In the genomic region with DNA sequence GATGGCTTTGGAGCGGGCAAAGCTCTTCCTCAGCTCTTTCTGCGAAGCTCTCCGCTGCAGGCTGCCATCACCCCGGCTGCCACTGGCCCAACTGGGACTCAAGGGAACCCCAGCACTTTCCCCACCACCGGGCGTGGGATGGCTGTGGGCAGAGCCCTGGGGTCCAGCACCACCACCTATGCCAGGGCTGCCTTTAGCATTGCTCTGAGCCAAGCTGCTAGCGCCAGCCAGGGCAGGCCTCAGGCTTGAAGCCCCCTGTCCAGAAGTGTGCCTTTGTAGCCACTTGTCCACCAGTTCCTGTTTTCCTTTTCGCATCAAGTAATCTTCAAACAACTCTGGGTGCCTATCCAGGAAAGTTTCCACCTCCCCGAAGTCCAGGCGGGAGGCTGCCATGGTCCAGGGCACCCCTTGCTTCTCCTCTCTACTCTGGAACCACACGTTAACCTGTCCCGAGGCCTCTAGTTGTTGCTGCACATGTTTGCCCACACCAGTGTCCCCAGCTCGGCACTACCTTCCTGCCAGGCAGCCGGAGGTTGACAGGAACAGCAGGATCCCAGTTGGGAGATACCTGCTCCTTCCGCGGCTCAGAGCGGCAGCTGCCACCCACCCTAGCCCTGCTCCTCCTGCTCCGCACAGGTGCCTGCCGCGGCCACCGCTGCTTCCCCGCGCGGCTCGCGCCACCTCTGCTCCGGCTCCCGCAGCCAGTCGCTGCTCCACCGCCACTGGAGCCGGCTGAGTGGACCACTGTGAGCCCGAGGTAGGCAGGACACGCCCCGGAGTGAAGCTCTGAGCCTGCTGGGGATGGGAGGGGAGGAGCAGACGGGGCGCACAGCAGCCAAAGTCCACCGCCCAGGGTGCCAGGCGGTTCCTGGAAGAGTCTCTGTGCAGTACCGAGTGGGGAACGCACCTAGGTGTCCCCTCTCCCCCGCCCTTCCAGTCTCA, we compare ENCODE assay signal across 7 mouse cellular contexts. TPM values are rescaled to one million over a fixed set of nuclear protein-coding genes. Genes with fewer than 3 reads are reported as not detected.
DNase-seq lines count a peak whose midpoint lies in the region; ATAC-seq and TF ChIP-seq lines count a peak whose summit lies in the region.

A gene (minus strand): TSS at position 560 of the 942 bp plus-strand sequence.

- TF ChIP-seq POLR2A in limb, embryonic 14.5 days (IDR thresholded peaks at IDR 0.05; ENCODE audit: borderline replicate concordance, extremely low read depth, insufficient read depth, insufficient read length) = no peak

- H3K36me3 ChIP-seq in E14TG2a.4 (ENCODE audit: insufficient read depth, low read length) = no peaks in the 10 kb centered on the region
- H3K36me3 ChIP-seq in forebrain, embryonic 10.5 days (replicated peaks) = no peaks in the 10 kb centered on the region
- no peaks in the 10 kb centered on the region for H3K36me3 ChIP-seq in hindbrain, postnatal 0 days (ENCODE audit: insufficient read depth, low read length)
- H3K36me3 ChIP-seq in limb, embryonic 14.5 days (ENCODE audit: control insufficient read depth, insufficient read depth, low read length) = no peaks in the 10 kb centered on the region
- H3K36me3 ChIP-seq in midbrain, embryonic 15.5 days (replicated peaks) = no peaks in the 10 kb centered on the region

- peak within 1 kb of the TSS; percentile 94 for H3K4me2 ChIP-seq in hindbrain, postnatal 0 days (ENCODE audit: low read depth, low read length)
- H3K4me2 ChIP-seq in limb, embryonic 14.5 days (replicated peaks; ENCODE audit: low read depth, low read length, severe bottlenecking) = peak within 1 kb of the TSS; percentile 85
- peak within 1 kb of the TSS; percentile 92 for H3K4me2 ChIP-seq in midbrain, embryonic 15.5 days

- H3K27me3 ChIP-seq in E14TG2a.4 (ENCODE audit: insufficient read depth, low read length) = peaks cover 42% of the 10 kb centered on the region
- peaks cover 37% of the 10 kb centered on the region for H3K27me3 ChIP-seq in forebrain, embryonic 10.5 days (ENCODE audit: poor library complexity, severe bottlenecking)
- no peaks in the 10 kb centered on the region for H3K27me3 ChIP-seq in hindbrain, postnatal 0 days (ENCODE audit: insufficient read depth, low read length)
- peaks cover 22% of the 10 kb centered on the region for H3K27me3 ChIP-seq in limb, embryonic 14.5 days (ENCODE audit: control insufficient read depth, insufficient read depth, low read length)
- H3K27me3 ChIP-seq in midbrain, embryonic 15.5 days (replicated peaks) = peaks cover 7% of the 10 kb centered on the region; the same call in 1 of the 2 replicates

- H3K27ac ChIP-seq in forebrain, embryonic 10.5 days = peak within 1 kb of the TSS; percentile 63
- no peak within 1 kb of the TSS for H3K27ac ChIP-seq in hindbrain, postnatal 0 days
- no peak within 1 kb of the TSS for H3K27ac ChIP-seq in limb, embryonic 14.5 days (replicated peaks; ENCODE audit: low read depth, low read length)
- no peak within 1 kb of the TSS for H3K27ac ChIP-seq in midbrain, embryonic 15.5 days

- peak; percentile 55 for DNase-seq in Muller cell, postnatal 12 days (ENCODE audit: inconsistent ontology term)
- DNase-seq in forebrain, embryonic 10.5 days (ENCODE audit: extremely low spot score, low spot score) = peak; percentile 48
- DNase-seq in hindbrain, postnatal 0 days (ENCODE audit: low spot score) = peak; percentile 14
- DNase-seq in limb, embryonic 14.5 days (ENCODE audit: low spot score) = peak; percentile 39
- no peak for DNase-seq in MN1 (ENCODE audit: low spot score)

- H3K4me3 ChIP-seq in E14TG2a.4 (replicated peaks; ENCODE audit: low read length) = peak within 1 kb of the TSS; percentile 82
- H3K4me3 ChIP-seq in forebrain, embryonic 10.5 days = peak within 1 kb of the TSS; percentile 63
- peak within 1 kb of the TSS; percentile 44 for H3K4me3 ChIP-seq in hindbrain, postnatal 0 days (ENCODE audit: low read length)
- peak within 1 kb of the TSS; percentile 43 for H3K4me3 ChIP-seq in limb, embryonic 14.5 days (replicated peaks; ENCODE audit: low read length)
- peak within 1 kb of the TSS; percentile 45 for H3K4me3 ChIP-seq in midbrain, embryonic 15.5 days

- no peaks in the 10 kb centered on the region for H3K9me3 ChIP-seq in E14TG2a.4 (ENCODE audit: low read length)
- H3K9me3 ChIP-seq in forebrain, embryonic 10.5 days = no peaks in the 10 kb centered on the region
- no peaks in the 10 kb centered on the region for H3K9me3 ChIP-seq in hindbrain, postnatal 0 days (ENCODE audit: low read length)
- no peaks in the 10 kb centered on the region for H3K9me3 ChIP-seq in limb, embryonic 14.5 days (ENCODE audit: control insufficient read depth, low read length)
- H3K9me3 ChIP-seq in midbrain, embryonic 15.5 days = no peaks in the 10 kb centered on the region

- no peak for TF ChIP-seq CTCF in E14TG2a.4 (conservative IDR thresholded peaks at IDR 0.05; ENCODE audit: low read length)
- no peak for TF ChIP-seq CTCF in hindbrain, postnatal 0 days (IDR thresholded peaks at IDR 0.05; ENCODE audit: low read depth)

- peak; percentile 62 for ATAC-seq in hindbrain, postnatal 0 days
- peak; percentile 53; the same call in 1 of the 2 replicates for ATAC-seq in limb, embryonic 14.5 days (ENCODE audit: low FRiP score, low read depth)
- ATAC-seq in midbrain, embryonic 15.5 days (replicated peaks) = peak; percentile 63

- H3K4me1 ChIP-seq in E14TG2a.4 (replicated peaks; ENCODE audit: low read depth, low read length) = peaks cover 17% of the 10 kb centered on the region
- H3K4me1 ChIP-seq in forebrain, embryonic 10.5 days = peaks cover 11% of the 10 kb centered on the region
- H3K4me1 ChIP-seq in hindbrain, postnatal 0 days (ENCODE audit: insufficient read depth, low read length) = no peaks in the 10 kb centered on the region
- peaks cover 6% of the 10 kb centered on the region; the same call in 1 of the 2 replicates for H3K4me1 ChIP-seq in limb, embryonic 14.5 days (ENCODE audit: control insufficient read depth, insufficient read depth, low read length)
- H3K4me1 ChIP-seq in midbrain, embryonic 15.5 days = peaks cover 6% of the 10 kb centered on the region; the same call in 1 of the 2 replicates

- H3K9ac ChIP-seq in hindbrain, postnatal 0 days (replicated peaks; ENCODE audit: low read length) = peak within 1 kb of the TSS; percentile 49
- H3K9ac ChIP-seq in limb, embryonic 14.5 days (ENCODE audit: low read depth, low read length, severe bottlenecking) = peak within 1 kb of the TSS; percentile 54
- H3K9ac ChIP-seq in midbrain, embryonic 15.5 days = peak within 1 kb of the TSS; percentile 54

- WGBS in forebrain, embryonic 10.5 days = 18% methylated on average over 41 of the region's 41 CpGs
- WGBS in hindbrain, postnatal 0 days = 20% methylated on average over 41 of the region's 41 CpGs
- WGBS in limb, embryonic 14.5 days = 21% methylated on average over 28 of the region's 41 CpGs
- 17% methylated on average over 41 of the region's 41 CpGs for WGBS in midbrain, embryonic 15.5 days

RNA-seq across cellular contexts. Expression of the gene that starts here (rescaled TPM):
- 0.05 and 0.16 TPM in 2 replicates for polyA plus RNA-seq in forebrain, embryonic 10.5 days (2016; fragmentation: Nextera tagmentation; extraction: Ambion mirVana)
- 0.58 and 3.1 TPM in 2 replicates for total RNA-seq in hindbrain, postnatal 0 days (2014; rRNA removed)
- polyA plus RNA-seq in hindbrain, postnatal 0 days (2015; fragmentation: Nextera tagmentation; extraction: Ambion mirVana) = 1.0 and 1.3 TPM in 2 replicates
- 0.58 and 0.72 TPM in 2 replicates for polyA plus RNA-seq in limb, embryonic 14.5 days (2012; rRNA removed)
- polyA plus RNA-seq in limb, embryonic 14.5 days (2014; fragmentation: Nextera tagmentation; extraction: Ambion mirVana) = 0.33 and 1.1 TPM in 2 replicates
- 0.52 and 0.96 TPM in 2 replicates for polyA plus RNA-seq in midbrain, embryonic 15.5 days (2015; fragmentation: Nextera tagmentation; extraction: Ambion mirVana)

Comparison
In these comparisons a context has a peak if more than half of its experiments do, and no peak if none do; other contexts are left out.
1. Peak in DNase-seq, H3K4me3 ChIP-seq and H3K27ac ChIP-seq in forebrain, embryonic 10.5 days; RNA of the gene not detected or under 1 TPM.
2. Peak in ATAC-seq, H3K4me3 ChIP-seq, H3K9ac ChIP-seq and H3K4me2 ChIP-seq in midbrain, embryonic 15.5 days; RNA of the gene not detected or under 1 TPM.